Mouse (Mus musculus) brain, embryonic 14.5 days (tissue): ENCODE data around the gene Kif22.

Source experiments
- CTCF ChIP-seq: fragments of 200-500 bp; IDR thresholded peaks from 2 replicates; pipeline ENCODE4 v1.5.1; 2012; ENCODE audit warnings: inconsistent platforms, mild to moderate bottlenecking, moderate library complexity, borderline replicate concordance; ENCODE audit not compliant: insufficient read depth, insufficient read length; ENCODE audit errors: extremely low read depth
- POLR2A ChIP-seq: fragments of 200-500 bp; IDR thresholded peaks from 2 replicates; pipeline ENCODE4 v1.6.1; 2012; ENCODE audit warnings: mild to moderate bottlenecking, inconsistent platforms, borderline replicate concordance; ENCODE audit not compliant: poor library complexity, insufficient read depth, insufficient read length, severe bottlenecking; ENCODE audit errors: extremely low read depth

GRCm38 (mm10) chr7:127077692-127078091 lies 35.4 kb upstream of the Kif22 start:
- no peak for TF ChIP-seq POLR2A
- no peak for TF ChIP-seq CTCF
